Mouse (Mus musculus): Measurements from ENCODE around the gene Snrnp40. TPM values are rescaled to one million over a fixed set of nuclear protein-coding genes. Genes with fewer than 3 reads are reported as not detected.

Snrnp40 gene
- 61.6 and 62.9 TPM in 2 replicates for polyA plus RNA-seq (2015; fragmentation: Nextera tagmentation; extraction: Ambion mirVana)

DNA sequence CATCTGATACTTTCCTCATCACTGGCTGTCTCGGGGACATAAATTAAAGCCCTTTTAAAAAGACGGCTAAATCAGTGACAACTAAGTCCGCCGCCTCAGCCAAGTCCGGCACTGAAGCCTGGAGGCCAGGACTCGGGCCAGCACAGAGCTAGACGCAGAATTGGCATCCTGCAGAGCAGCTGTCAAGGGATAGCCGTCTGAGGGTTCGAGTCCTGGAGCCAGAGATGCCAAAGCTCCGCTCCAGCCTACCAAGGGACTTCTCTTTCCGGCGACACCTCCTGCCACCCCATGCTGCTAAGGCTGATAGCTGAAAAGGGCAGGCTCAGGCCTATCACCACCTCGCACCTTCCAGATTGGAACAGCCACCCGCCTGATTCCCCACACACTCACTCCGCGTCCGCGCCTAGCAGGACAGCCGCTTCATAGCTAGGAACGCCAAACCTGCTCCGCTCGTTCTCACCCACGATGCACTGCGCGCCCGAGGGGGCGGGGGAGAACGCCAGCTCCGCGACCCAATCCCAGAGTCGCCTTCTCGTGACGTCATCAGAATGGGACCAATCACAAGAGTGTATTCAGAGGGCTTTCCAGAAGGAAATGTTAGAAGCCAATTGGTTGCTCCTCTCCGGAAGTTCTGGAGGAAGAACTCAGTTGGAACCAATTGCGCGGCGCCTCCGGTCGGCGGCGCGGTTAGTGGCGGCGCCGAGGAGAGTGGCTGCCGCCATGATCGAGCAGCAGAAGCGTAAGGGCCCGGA is at the start of gene Snrnp40, which contains the start of gene Zcchc17:
Gene Snrnp40 (plus strand): TSS at position 647 of the 752 bp plus-strand sequence.
Gene Zcchc17 (minus strand): TSS at position 458 of the 752 bp plus-strand sequence.
- 0 out of 2 replicates have a peak, but pooled peaks cover 2% of the 10 kb centered on the region for H3K36me3 ChIP-seq (ENCODE audit: control insufficient read depth, insufficient read depth, low read length)
- TF ChIP-seq EP300 (optimal IDR thresholded peaks at IDR 0.05) = no peak
- peak; percentile 42; the same call in 1 of the 2 replicates for TF ChIP-seq CTCF (IDR thresholded peaks at IDR 0.05; ENCODE audit: low read depth)
- H3K4me3 ChIP-seq (ENCODE audit: low read depth, low read length) = peak within 1 kb of the TSS; percentile 97
- H3K9ac ChIP-seq (ENCODE audit: low read length) = peak within 1 kb of the TSS; percentile 91
- peak; percentile 99 for DNase-seq (ENCODE audit: low spot score)
- WGBS = under 1% methylated on average over 49 of the region's 49 CpGs
- 0 out of 2 replicates have a peak, but pooled peaks cover 2% of the 10 kb centered on the region for H3K4me1 ChIP-seq (replicated peaks; ENCODE audit: control insufficient read depth, insufficient read depth)
- peak within 1 kb of the TSS; percentile 72 for H3K4me2 ChIP-seq (replicated peaks; ENCODE audit: low read depth)
- peak; percentile 99 for ATAC-seq (ENCODE audit: low FRiP score, low TSS enrichment)
- peak within 1 kb of the TSS; percentile 86 for H3K27ac ChIP-seq (replicated peaks)
- H3K9me3 ChIP-seq (ENCODE audit: control insufficient read depth, low read length) = no peaks in the 10 kb centered on the region
- H3K27me3 ChIP-seq (ENCODE audit: control insufficient read depth, insufficient read depth, low read length) = no peaks in the 10 kb centered on the region

DNA sequence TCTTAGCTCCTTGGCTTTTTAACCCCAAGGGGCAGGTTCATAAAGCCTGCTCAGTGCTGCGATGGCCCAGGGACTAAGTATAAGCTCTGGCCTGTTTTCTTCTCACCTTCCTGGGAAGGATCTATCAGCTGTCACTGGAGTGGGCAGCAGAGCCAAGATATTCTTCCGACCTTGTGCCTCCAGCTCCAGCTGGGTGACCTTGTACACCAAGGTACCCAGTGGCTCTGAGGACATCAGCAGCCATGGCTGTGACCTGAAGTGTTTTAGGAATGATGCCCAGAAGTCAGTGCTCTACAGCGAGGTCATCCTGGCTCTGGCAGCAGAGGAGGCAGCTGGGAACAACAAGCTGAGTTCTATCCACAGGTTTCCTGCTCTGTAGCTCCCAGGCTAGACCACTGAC is 47.4 kb upstream of the Snrnp40 start:
- Histone ChIP-seq H3K9ac (ENCODE audit: low read length) (no peak overlapping the region), H3K27ac (replicated peaks) (no peak overlapping the region), H3K4me2 (replicated peaks; ENCODE audit: low read depth) (no peak overlapping the region), H3K9me3 (ENCODE audit: control insufficient read depth, low read length) (no peaks in the 10 kb centered on the region), H3K36me3 (ENCODE audit: control insufficient read depth, insufficient read depth, low read length) (peaks cover 4% of the 10 kb centered on the region; the same call in 1 of the 2 replicates), H3K4me3 (ENCODE audit: low read depth, low read length) (no peak overlapping the region), H3K27me3 (ENCODE audit: control insufficient read depth, insufficient read depth, low read length) (peaks cover 3% of the 10 kb centered on the region; the same call in 1 of the 2 replicates), H3K4me1 (replicated peaks; ENCODE audit: control insufficient read depth, insufficient read depth) (0 out of 2 replicates have a peak, but pooled peaks cover 4% of the 10 kb centered on the region)
- ATAC-seq (ENCODE audit: low FRiP score, low TSS enrichment) (no peak), DNase-seq (ENCODE audit: low spot score) (no peak)
- 89% methylated on average over 3 of the region's 3 CpGs for WGBS
- TF ChIP-seq EP300 (optimal IDR thresholded peaks at IDR 0.05) (no peak), CTCF (IDR thresholded peaks at IDR 0.05; ENCODE audit: low read depth) (no peak)

DNA sequence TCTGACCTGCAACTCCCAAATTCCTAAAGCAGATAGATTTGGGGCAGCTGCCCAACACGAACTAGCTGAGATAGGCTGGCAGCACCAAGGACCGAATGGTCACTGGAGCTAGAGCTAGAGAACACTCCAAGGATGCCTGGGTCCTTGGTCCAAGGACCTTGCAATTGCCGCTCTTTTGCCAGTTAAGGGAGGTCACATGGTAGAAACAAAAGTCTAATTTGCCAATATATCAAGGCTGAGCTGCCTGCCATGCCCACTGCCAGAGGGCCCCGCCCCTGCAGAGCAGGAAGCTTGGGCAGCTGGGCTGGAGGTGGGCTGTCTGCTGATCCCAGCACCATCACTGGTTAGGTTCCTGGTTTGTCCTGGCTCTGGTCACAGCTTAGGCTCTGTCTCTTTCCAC is 46.4 kb upstream of the Snrnp40 start:
- ATAC-seq (ENCODE audit: low FRiP score, low TSS enrichment) = no peak
- Histone ChIP-seq H3K36me3 (ENCODE audit: control insufficient read depth, insufficient read depth, low read length) (peaks cover 4% of the 10 kb centered on the region; the same call in 1 of the 2 replicates), H3K4me3 (ENCODE audit: low read depth, low read length) (no peak overlapping the region), H3K4me2 (replicated peaks; ENCODE audit: low read depth) (no peak overlapping the region), H3K9me3 (ENCODE audit: control insufficient read depth, low read length) (no peaks in the 10 kb centered on the region), H3K27me3 (ENCODE audit: control insufficient read depth, insufficient read depth, low read length) (peaks cover 3% of the 10 kb centered on the region; the same call in 1 of the 2 replicates), H3K4me1 (replicated peaks; ENCODE audit: control insufficient read depth, insufficient read depth) (0 out of 2 replicates have a peak, but pooled peaks cover 4% of the 10 kb centered on the region), H3K27ac (replicated peaks) (no peak overlapping the region), H3K9ac (ENCODE audit: low read length) (no peak overlapping the region)
- WGBS = 89% methylated on average over 4 of the region's 4 CpGs
- TF ChIP-seq EP300 (optimal IDR thresholded peaks at IDR 0.05) (no peak), CTCF (IDR thresholded peaks at IDR 0.05; ENCODE audit: low read depth) (no peak)
- DNase-seq (ENCODE audit: low spot score) = no peak

DNA sequence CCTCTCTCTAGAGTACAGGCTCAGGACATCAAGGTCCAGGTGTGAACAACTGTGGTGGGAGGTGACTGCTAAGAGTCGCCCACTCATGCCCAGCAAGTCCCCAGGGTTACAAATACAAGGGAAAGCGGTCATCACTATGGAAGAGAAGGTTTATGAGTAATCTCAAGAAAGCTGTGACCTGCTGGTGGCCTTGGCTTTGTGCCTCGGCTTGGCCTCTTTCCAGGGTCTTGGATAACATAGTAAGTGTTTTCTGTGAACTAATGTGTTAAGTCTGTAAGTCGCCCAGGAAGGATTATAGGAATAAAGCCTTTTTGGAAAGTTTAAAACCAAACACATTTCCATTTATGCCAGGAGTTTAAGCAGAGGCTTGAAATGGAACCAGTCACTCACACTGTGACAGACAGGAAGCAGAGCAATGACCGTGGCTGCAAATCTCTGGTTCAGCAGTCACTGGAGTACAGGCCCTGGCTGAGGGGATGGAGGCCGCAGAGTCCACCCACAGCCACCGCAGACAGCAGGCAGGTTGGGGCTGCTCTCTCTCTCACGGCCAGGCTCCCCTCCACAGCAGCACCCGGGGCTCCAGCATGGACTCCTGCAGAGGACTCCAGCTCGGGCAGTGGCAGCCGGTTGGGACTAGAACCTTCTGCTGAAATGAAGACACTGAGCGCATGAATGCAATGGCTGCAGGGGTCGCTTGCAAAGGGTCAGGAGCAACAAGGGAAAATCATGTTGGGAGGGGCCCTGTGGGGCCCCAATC is 44.0 kb upstream of the Snrnp40 start:
- Histone ChIP-seq H3K4me3 (ENCODE audit: low read depth, low read length) (no peak overlapping the region), H3K9ac (ENCODE audit: low read length) (0 out of 2 replicates have a peak overlapping the region, but pooled peaks have one; percentile 13), H3K4me1 (replicated peaks; ENCODE audit: control insufficient read depth, insufficient read depth) (no peaks in the 10 kb centered on the region), H3K36me3 (ENCODE audit: control insufficient read depth, insufficient read depth, low read length) (peaks cover 4% of the 10 kb centered on the region; the same call in 1 of the 2 replicates), H3K27ac (replicated peaks) (no peak overlapping the region), H3K9me3 (ENCODE audit: control insufficient read depth, low read length) (no peaks in the 10 kb centered on the region), H3K27me3 (ENCODE audit: control insufficient read depth, insufficient read depth, low read length) (no peaks in the 10 kb centered on the region), H3K4me2 (replicated peaks; ENCODE audit: low read depth) (no peak overlapping the region)
- peak; percentile 49 for DNase-seq (ENCODE audit: low spot score)
- TF ChIP-seq EP300 (optimal IDR thresholded peaks at IDR 0.05) (no peak), CTCF (IDR thresholded peaks at IDR 0.05; ENCODE audit: low read depth) (no peak)
- ATAC-seq (ENCODE audit: low FRiP score, low TSS enrichment) = no peak
- WGBS = 52% methylated on average over 13 of the region's 13 CpGs

DNA sequence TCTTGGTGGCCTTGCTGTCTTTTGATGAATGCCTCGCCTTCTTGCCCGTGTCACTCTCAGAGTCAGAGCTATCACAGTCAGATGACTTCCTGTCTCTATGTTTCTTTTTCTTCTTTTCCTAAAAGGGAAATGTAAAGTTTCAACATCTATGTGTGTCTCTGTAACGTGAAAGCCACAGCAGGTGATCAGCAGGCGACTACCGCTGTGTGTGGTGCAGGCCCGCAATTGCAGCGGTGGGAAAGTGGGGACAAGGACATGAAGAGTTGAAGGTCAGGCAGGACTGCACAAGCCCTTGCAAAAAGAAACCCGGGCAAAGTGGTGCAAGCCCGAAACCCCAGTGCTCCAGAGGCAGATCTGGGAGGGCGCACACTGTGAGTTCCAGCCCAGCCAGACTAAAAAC is 43.2 kb upstream of the Snrnp40 start:
- Histone ChIP-seq H3K36me3 (ENCODE audit: control insufficient read depth, insufficient read depth, low read length) (peaks cover 6% of the 10 kb centered on the region; the same call in 1 of the 2 replicates), H3K27me3 (ENCODE audit: control insufficient read depth, insufficient read depth, low read length) (no peaks in the 10 kb centered on the region), H3K27ac (replicated peaks) (no peak overlapping the region), H3K4me2 (replicated peaks; ENCODE audit: low read depth) (no peak overlapping the region), H3K4me1 (replicated peaks; ENCODE audit: control insufficient read depth, insufficient read depth) (no peaks in the 10 kb centered on the region), H3K4me3 (ENCODE audit: low read depth, low read length) (no peak overlapping the region), H3K9ac (ENCODE audit: low read length) (no peak overlapping the region), H3K9me3 (ENCODE audit: control insufficient read depth, low read length) (no peaks in the 10 kb centered on the region)
- no peak for ATAC-seq (ENCODE audit: low FRiP score, low TSS enrichment)
- no peak for DNase-seq (ENCODE audit: low spot score)
- 80% methylated on average over 10 of the region's 10 CpGs for WGBS
- TF ChIP-seq CTCF (IDR thresholded peaks at IDR 0.05; ENCODE audit: low read depth) (no peak), EP300 (optimal IDR thresholded peaks at IDR 0.05) (no peak)

Data from stomach, postnatal 0 days (tissue).